Comparison of ENCODE assay signal across 13 mouse cellular contexts in genomic region chr2:21369556-21369955, GRCm38 (mm10). TPM values are rescaled to one million over a fixed set of nuclear protein-coding genes. Genes with fewer than 3 reads are reported as not detected.
DNase-seq lines count a peak whose midpoint lies in the region; ATAC-seq lines count a peak whose summit lies in the region.
"Had no signal": no experiment of that assay in that cellular context is flagged by ENCODE, and none has a peak within 500 bp of the region (broad histone marks: within the 10 kb centered on the region; RNA-seq: fewer than 3 reads in every experiment).

No protein-coding gene starts in this region.

- DNase-seq in forebrain, embryonic 14.5 days (ENCODE audit: low spot score), result no peak
- DNase-seq in neural tube, embryonic 10.5 days (ENCODE audit: extremely low spot score, low spot score), result no peak
- DNase-seq in layer of hippocampus, postnatal 36 days, result peak; percentile 14 to 29
- peak; percentile 17 to 44 for DNase-seq in right cerebral cortex, postnatal 36 days (ENCODE audit: low spot score in 2 of 2)
- DNase-seq in spleen, postnatal 10 days (ENCODE audit: low spot score in 2 of 2), result no peak
- DNase-seq: adrenal gland, postnatal 25 days; gastrocnemius, postnatal 10 days; kidney, postnatal 14 days had no signal

- 57% methylated on average over 2 of the region's 2 CpGs for WGBS in forebrain, embryonic 14.5 days
- WGBS in forebrain, embryonic 13.5 days, result 79% methylated on average over 2 of the region's 2 CpGs
- 60% methylated on average over 2 of the region's 2 CpGs for WGBS in neural tube, embryonic 13.5 days

- no peak overlapping the region for H3K9ac ChIP-seq in forebrain, embryonic 14.5 days (ENCODE audit: low read length)
- no peak overlapping the region for H3K9ac ChIP-seq in forebrain, embryonic 13.5 days
- no peak overlapping the region for H3K9ac ChIP-seq in neural tube, embryonic 13.5 days

- peaks cover 21% of the 10 kb centered on the region for H3K27me3 ChIP-seq in forebrain, embryonic 14.5 days (replicated peaks; ENCODE audit: control insufficient read depth, insufficient read depth, low read length)
- H3K27me3 ChIP-seq in forebrain, embryonic 13.5 days, result peaks cover 30% of the 10 kb centered on the region
- H3K27me3 ChIP-seq in neural tube, embryonic 13.5 days, result peaks cover 35% of the 10 kb centered on the region

- H3K4me2 ChIP-seq in forebrain, embryonic 14.5 days (ENCODE audit: low read length), result 0 out of 2 replicates have a peak overlapping the region, but pooled peaks have one; percentile 3
- no peak overlapping the region; the same call in 1 of the 2 replicates for H3K4me2 ChIP-seq in forebrain, embryonic 13.5 days
- H3K4me2 ChIP-seq in neural tube, embryonic 13.5 days, result peak overlapping the region; percentile 70
- H3K4me2 ChIP-seq: liver, embryonic 11.5 days had no signal

- no peaks in the 10 kb centered on the region for H3K9me3 ChIP-seq in forebrain, embryonic 14.5 days (replicated peaks; ENCODE audit: control insufficient read depth, low read length)
- H3K9me3 ChIP-seq in forebrain, embryonic 13.5 days (replicated peaks), result no peaks in the 10 kb centered on the region
- no peaks in the 10 kb centered on the region for H3K9me3 ChIP-seq in neural tube, embryonic 13.5 days
- H3K9me3 ChIP-seq: embryonic facial prominence, embryonic 10.5 days had no signal

- H3K27ac ChIP-seq in forebrain, embryonic 14.5 days (ENCODE audit: low read depth, low read length), result no peak overlapping the region
- H3K27ac ChIP-seq in forebrain, embryonic 13.5 days, result no peak overlapping the region
- H3K27ac ChIP-seq in neural tube, embryonic 13.5 days (replicated peaks), result no peak overlapping the region
- H3K27ac ChIP-seq: embryonic facial prominence, embryonic 10.5 days had no signal

- H3K36me3 ChIP-seq in forebrain, embryonic 14.5 days (ENCODE audit: control insufficient read depth, insufficient read depth, low read length), result no peaks in the 10 kb centered on the region
- H3K36me3 ChIP-seq in forebrain, embryonic 13.5 days (ENCODE audit: poor library complexity, severe bottlenecking), result no peaks in the 10 kb centered on the region
- H3K36me3 ChIP-seq in neural tube, embryonic 13.5 days, result no peaks in the 10 kb centered on the region
- H3K36me3 ChIP-seq: embryonic facial prominence, embryonic 10.5 days had no signal

- 0 out of 2 replicates have a peak, but pooled peaks cover 2% of the 10 kb centered on the region for H3K4me1 ChIP-seq in forebrain, embryonic 14.5 days (ENCODE audit: control insufficient read depth, insufficient read depth, low read length)
- peaks cover 14% of the 10 kb centered on the region for H3K4me1 ChIP-seq in forebrain, embryonic 13.5 days
- peaks cover 22% of the 10 kb centered on the region for H3K4me1 ChIP-seq in neural tube, embryonic 13.5 days (replicated peaks)

- no peak overlapping the region for H3K4me3 ChIP-seq in forebrain, embryonic 14.5 days (ENCODE audit: low read depth, low read length)
- H3K4me3 ChIP-seq in forebrain, embryonic 13.5 days, result no peak overlapping the region
- H3K4me3 ChIP-seq in neural tube, embryonic 13.5 days, result 0 out of 2 replicates have a peak overlapping the region, but pooled peaks have one; percentile 60
- H3K4me3 ChIP-seq: embryonic facial prominence, embryonic 10.5 days had no signal

- ATAC-seq in forebrain, embryonic 14.5 days, result no peak
- no peak for ATAC-seq in forebrain, embryonic 13.5 days
- ATAC-seq in neural tube, embryonic 13.5 days (ENCODE audit: low read depth), result no peak
- no peak for ATAC-seq in erythroblast, adult 5-6 weeks (replicated peaks; ENCODE audit: low FRiP score, poor library complexity, severe bottlenecking)

RNA-seq across cellular contexts. Expression of gene Gpr158, which starts 2.2 kb away (rescaled TPM):
- polyA plus RNA-seq in forebrain, embryonic 14.5 days (2014; fragmentation: Nextera tagmentation; extraction: Ambion mirVana), result 1.1 and 1.8 TPM in 2 replicates
- polyA plus RNA-seq in forebrain, embryonic 13.5 days (2015; fragmentation: Nextera tagmentation; extraction: Ambion mirVana), result 0.99 and 1.2 TPM in 2 replicates
- 2.2 and 2.5 TPM in 2 replicates for polyA plus RNA-seq in neural tube, embryonic 13.5 days (2015; fragmentation: Nextera tagmentation; extraction: Ambion mirVana)
- 10 to 100 TPM; 75.3 to 79.5 TPM for total RNA-seq in layer of hippocampus, postnatal 36 days (2021)
- not detected in 2 replicates for total RNA-seq in erythroblast, adult 5-6 weeks (2015; ENCODE audit: low replicate concordance)
- not detected in 2 replicates for total RNA-seq in erythroblast, adult 5-6 weeks (2017; ENCODE audit: low replicate concordance)
- polyA plus RNA-seq: embryonic facial prominence, embryonic 10.5 days; liver, embryonic 11.5 days had no signal

Comparison
In these comparisons a context has a peak if more than half of its experiments do, and no peak if none do; other contexts are left out.
1. DNase-seq: peak in layer of hippocampus, postnatal 36 days (2 of 2) and right cerebral cortex, postnatal 36 days (2 of 2); none in forebrain, embryonic 14.5 days (single experiment), neural tube, embryonic 10.5 days (single experiment) and spleen, postnatal 10 days (0 of 2).